Mouse (Mus musculus) ES-Bruce4 (cell line): ENCODE data around the gene Ppfia2. TPM values are rescaled to one million over a fixed set of nuclear protein-coding genes. Genes with fewer than 3 reads are reported as not detected.

Experiments
- H3K27ac ChIP-seq: 2 replicates; pipeline ENCODE4 v1.5.1; 2012; ENCODE audit warnings: low read length, inconsistent platforms; ENCODE audit not compliant: insufficient read depth
- H3K27me3 ChIP-seq: 2 replicates; pipeline ENCODE4 v1.6.1; 2012; ENCODE audit warnings: mild to moderate bottlenecking, low read length, inconsistent platforms; ENCODE audit not compliant: control insufficient read depth, poor library complexity, insufficient read depth, severe bottlenecking
- H3K36me3 ChIP-seq: 2 replicates; pipeline ENCODE4 v1.6.1; 2012; ENCODE audit warnings: inconsistent platforms, mild to moderate bottlenecking, low read length, moderate library complexity; ENCODE audit not compliant: control insufficient read depth, poor library complexity, insufficient read depth, severe bottlenecking
- H3K4me1 ChIP-seq: one replicate; pipeline ENCODE4 v1.8.1; 2011; ENCODE audit warnings: low read length; ENCODE audit not compliant: control insufficient read depth, insufficient read depth
- H3K4me3 ChIP-seq: 2 replicates; pipeline ENCODE4 v1.5.1; 2011; ENCODE audit warnings: low read depth, mild to moderate bottlenecking, low read length
- H3K9ac ChIP-seq: 2 replicates; pipeline ENCODE4 v1.6.1; 2012; ENCODE audit warnings: low read depth, mild to moderate bottlenecking, inconsistent platforms; ENCODE audit not compliant: poor library complexity, severe bottlenecking
- H3K9me3 ChIP-seq: replicated peaks from 2 replicates; pipeline ENCODE4 v1.6.1; 2012; ENCODE audit warnings: mild to moderate bottlenecking, low read length, inconsistent platforms; ENCODE audit not compliant: control insufficient read depth, poor library complexity, insufficient read depth, severe bottlenecking
- CTCF ChIP-seq: IDR thresholded peaks from one replicate; pipeline ENCODE4 v1.8.1; 2011; ENCODE audit warnings: low read depth, low read length
- EP300 ChIP-seq: IDR thresholded peaks from 2 replicates; pipeline ENCODE4 v1.6.1; 2011; ENCODE audit warnings: low read depth, low read length; ENCODE audit not compliant: insufficient read depth
- POLR2A ChIP-seq: IDR thresholded peaks from one replicate; pipeline ENCODE4 v1.8.1; 2011; ENCODE audit warnings: low read length; ENCODE audit not compliant: insufficient read depth
- polyA plus RNA-seq: library from polyadenylated mRNA; stranded (reverse); fragments of >200 nt; gene quantifications from 2 replicates; pipeline ENCODE4 v1.2.4, GENCODE M21; 2011; ENCODE audit warnings: low read depth; ENCODE audit not compliant: missing spikeins, insufficient read depth, insufficient read length

Ppfia2 gene
- polyA plus RNA-seq, 1 experiment: not detected

DNA sequence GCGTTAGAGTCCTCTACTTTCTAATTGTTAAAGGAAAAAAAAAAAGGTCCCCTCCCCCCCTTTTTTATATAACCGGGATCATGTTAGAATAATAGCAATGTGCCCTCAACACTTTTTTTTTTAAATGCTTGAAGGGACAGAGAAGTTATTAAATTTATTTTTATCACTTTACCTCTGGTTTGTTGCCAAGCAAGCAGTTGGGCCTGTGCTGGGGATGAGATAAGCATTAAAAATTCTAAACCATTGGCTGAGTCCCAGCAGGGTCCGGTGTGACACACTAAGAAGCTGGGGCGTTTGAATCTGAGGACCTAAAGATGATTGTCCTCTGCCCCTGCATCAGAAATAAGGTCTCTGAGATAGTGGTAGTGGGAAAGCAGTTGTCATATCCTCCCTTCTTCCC is 114.9 kb downstream of the Ppfia2 start:
- Histone ChIP-seq H3K4me3 (no peak overlapping the region), H3K27me3 (no peaks in the 10 kb centered on the region), H3K9ac (no peak overlapping the region), H3K36me3 (no peaks in the 10 kb centered on the region), H3K27ac (no peak overlapping the region), H3K4me1 (no peaks in the 10 kb centered on the region), H3K9me3 (no peaks in the 10 kb centered on the region)
- no peak for TF ChIP-seq EP300
- no peak for TF ChIP-seq POLR2A
- no peak for TF ChIP-seq CTCF

GRCm38 (mm10) chr10:106585476-106586080 is 115.4 kb downstream of the Ppfia2 start:
- Histone ChIP-seq H3K9ac (no peak overlapping the region), H3K36me3 (no peaks in the 10 kb centered on the region), H3K27ac (no peak overlapping the region), H3K4me1 (no peaks in the 10 kb centered on the region), H3K9me3 (no peaks in the 10 kb centered on the region), H3K27me3 (no peaks in the 10 kb centered on the region), H3K4me3 (no peak overlapping the region)
- TF ChIP-seq CTCF: peak; percentile 8
- no peak for TF ChIP-seq EP300
- TF ChIP-seq POLR2A: no peak

- Histone ChIP-seq H3K27me3 (no peaks in the 10 kb centered on the region), H3K4me1 (no peaks in the 10 kb centered on the region), H3K9me3 (no peaks in the 10 kb centered on the region), H3K4me3 (no peak overlapping the region), H3K36me3 (no peaks in the 10 kb centered on the region), H3K27ac (no peak overlapping the region), H3K9ac (no peak overlapping the region)
- TF ChIP-seq CTCF (no peak), EP300 (no peak), POLR2A (no peak)
Observed at GRCm38 (mm10) chr10:106587817-106588216, 117.7 kb downstream of the Ppfia2 start.

DNA sequence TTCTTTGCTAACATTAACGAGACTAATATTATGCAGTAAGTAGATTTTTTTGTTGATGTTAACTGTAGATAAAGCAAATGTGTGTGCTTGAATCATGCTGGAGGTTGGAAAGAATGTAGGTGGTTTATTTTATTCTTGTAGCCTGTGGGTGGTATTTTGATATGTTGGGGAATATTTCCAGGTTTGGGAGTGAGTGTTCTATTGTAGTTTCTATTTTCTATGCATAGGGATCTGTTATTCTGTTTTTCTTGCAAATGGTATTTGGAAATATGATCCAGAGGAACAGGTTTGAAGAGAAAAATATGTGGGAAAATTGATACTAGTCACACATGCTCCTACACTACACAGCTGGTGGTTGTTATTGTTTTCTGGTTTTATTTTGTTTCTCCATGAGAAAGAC is 120.8 kb downstream of the Ppfia2 start:
- no peak overlapping the region for H3K27ac ChIP-seq
- no peak overlapping the region for H3K4me3 ChIP-seq
- no peaks in the 10 kb centered on the region for H3K36me3 ChIP-seq
- H3K4me1 ChIP-seq: no peaks in the 10 kb centered on the region
- no peaks in the 10 kb centered on the region for H3K27me3 ChIP-seq
- TF ChIP-seq CTCF (no peak), EP300 (no peak), POLR2A (no peak)
- H3K9me3 ChIP-seq: no peaks in the 10 kb centered on the region
- no peak overlapping the region for H3K9ac ChIP-seq

DNA sequence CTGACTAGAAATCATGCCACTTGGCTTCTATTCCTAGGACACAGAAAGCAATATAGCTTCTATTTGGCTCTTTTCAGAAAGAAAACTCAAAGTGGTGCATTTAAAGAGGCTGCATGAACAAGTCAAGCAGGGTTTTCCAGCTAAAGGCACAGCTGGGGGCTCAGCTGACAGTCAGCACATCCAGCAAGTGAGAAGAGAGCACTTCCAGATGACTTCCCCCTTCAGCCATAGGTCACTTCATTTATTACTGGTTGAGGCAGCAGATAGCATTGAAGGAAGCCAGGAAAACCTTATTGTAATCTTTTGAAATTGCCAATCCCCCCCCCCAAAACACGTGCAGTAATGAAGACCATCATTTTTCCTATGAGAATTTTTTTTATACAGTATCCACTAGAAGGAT is 126.8 kb downstream of the Ppfia2 start:
- Histone ChIP-seq H3K9me3 (no peaks in the 10 kb centered on the region), H3K4me3 (no peak overlapping the region), H3K4me1 (no peaks in the 10 kb centered on the region), H3K36me3 (no peaks in the 10 kb centered on the region), H3K27me3 (no peaks in the 10 kb centered on the region), H3K27ac (no peak overlapping the region), H3K9ac (no peak overlapping the region)
- no peak for TF ChIP-seq CTCF
- TF ChIP-seq EP300: no peak
- TF ChIP-seq POLR2A: no peak

DNA sequence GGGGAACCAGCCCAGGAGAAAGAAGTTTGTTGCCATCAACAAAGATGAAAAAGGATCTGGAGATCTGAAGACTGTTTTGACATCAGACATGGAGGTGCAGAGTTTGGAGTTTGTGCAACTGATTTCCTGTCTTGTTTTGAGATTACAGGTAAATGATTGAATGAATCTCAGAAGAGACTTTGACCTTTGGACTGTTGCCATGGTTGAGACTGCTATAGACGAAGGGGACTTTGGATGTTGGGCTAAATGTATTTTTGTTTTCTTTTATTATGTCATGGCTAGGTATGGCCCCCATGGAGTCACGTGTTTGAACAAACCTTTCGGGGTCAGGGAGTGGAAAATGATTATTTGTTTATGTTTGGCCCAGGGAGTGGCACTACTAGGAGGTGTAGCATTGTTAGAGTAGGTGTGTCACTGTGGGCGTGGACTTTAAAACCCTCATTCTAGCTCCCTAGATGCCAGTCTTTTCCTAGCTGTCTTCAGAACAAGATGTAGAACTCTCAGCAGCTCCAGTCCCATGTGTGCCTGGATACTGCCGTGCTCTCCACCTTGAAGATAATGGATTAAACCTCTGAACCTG is 133.3 kb downstream of the Ppfia2 start:
- no peaks in the 10 kb centered on the region for H3K27me3 ChIP-seq
- no peaks in the 10 kb centered on the region for H3K9me3 ChIP-seq
- H3K4me3 ChIP-seq: no peak overlapping the region
- no peak overlapping the region for H3K9ac ChIP-seq
- H3K36me3 ChIP-seq: no peaks in the 10 kb centered on the region
- H3K4me1 ChIP-seq: no peaks in the 10 kb centered on the region
- TF ChIP-seq POLR2A (no peak), EP300 (no peak), CTCF (no peak)
- no peak overlapping the region for H3K27ac ChIP-seq
